Mouse (Mus musculus) thymus, postnatal 10 days (tissue): Measurements from ENCODE around the gene H3f3b.

Experiments used
- DNase-seq, 2 experiments: peaks; one replicate each; pipeline ENCODE4 v3.0.0; 2021; ENCODE audit warnings: low spot score in 2 of 2

H3f3b gene

DNA sequence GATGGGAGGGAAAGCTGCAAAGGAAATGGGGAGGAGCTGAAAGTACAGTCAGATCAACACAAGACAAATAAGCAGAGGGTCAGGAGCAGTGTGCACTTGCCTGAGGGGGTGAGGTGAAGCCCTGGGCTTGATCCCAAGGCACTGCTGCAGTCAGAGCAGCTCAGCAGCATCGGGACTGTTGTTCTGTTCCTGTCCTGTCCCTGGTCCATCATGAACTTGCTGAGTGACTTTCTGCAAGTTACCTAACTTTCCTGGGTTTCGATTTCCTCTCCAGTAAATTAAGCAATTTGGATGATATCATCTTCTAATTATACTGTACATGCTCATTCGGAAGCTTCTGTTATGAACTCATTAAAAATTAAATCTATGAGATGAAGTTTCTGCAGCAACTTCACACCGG lies at the start of gene H3f3b:
TSS of gene H3f3b (minus strand) at position 207 of the 400 bp plus-strand sequence.
- DNase-seq = no peak

GRCm38 (mm10) chr11:116076836-116077235 lies 49.1 kb upstream of the H3f3b start:
- peak; percentile 73 to 75 for DNase-seq

GRCm38 (mm10) chr11:116076266-116076540 lies 48.4 kb upstream of the H3f3b start:
- DNase-seq = peak in 1 of 2 experiments; percentile 26

- no peak for DNase-seq
Observed at GRCm38 (mm10) chr11:116075539-116076265, 47.9 kb upstream of the H3f3b start.

GRCm38 (mm10) chr11:116074436-116074991 lies 46.8 kb upstream of the H3f3b start:
- DNase-seq = no peak

DNA sequence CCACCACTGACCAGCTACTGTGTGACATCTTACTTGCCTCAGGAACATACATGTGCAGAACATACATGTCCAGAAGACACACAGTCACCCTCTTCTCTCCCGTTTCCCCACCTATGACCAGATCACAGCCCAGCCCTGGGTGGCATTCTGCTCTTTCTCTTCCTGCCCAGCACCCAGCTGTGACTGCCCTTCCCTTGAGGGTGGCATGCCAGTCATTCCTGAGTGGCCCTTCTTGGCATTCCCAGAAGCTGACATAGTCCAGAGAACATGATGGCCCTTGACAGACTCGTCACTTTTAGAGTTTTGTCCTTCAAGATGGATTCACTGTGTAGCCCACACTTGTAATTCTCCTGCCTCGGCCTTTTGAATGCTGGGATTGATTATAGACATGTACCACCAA lies 44.8 kb upstream of the H3f3b start:
- DNase-seq = no peak

DNA sequence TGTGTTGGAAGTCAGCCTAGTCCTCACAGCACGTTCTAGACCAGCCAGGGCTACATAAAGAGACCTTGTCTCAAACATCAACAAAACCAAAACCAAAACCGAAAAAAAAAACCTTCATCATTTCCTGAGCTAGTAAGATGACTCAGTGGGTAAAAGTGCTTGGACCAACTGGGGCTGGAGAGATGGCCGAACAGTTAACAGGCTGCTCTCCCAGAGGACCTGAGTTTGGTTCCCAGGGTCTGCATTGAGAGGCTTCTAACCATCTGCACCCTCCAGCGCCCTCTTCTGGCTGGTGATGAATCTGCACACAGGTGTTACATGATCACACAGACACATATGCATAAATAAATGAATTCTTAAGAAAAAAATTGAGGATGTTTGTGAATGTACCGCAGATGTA lies 43.7 kb upstream of the H3f3b start:
- peak in 1 of 2 experiments; percentile 62 for DNase-seq

- no peak for DNase-seq
Observed at GRCm38 (mm10) chr11:116065345-116065744, 37.6 kb upstream of the H3f3b start.

GRCm38 (mm10) chr11:116064187-116064867 lies 36.6 kb upstream of the H3f3b start:
- no peak for DNase-seq

GRCm38 (mm10) chr11:116063562-116063961 lies 35.8 kb upstream of the H3f3b start:
- no peak for DNase-seq

DNA sequence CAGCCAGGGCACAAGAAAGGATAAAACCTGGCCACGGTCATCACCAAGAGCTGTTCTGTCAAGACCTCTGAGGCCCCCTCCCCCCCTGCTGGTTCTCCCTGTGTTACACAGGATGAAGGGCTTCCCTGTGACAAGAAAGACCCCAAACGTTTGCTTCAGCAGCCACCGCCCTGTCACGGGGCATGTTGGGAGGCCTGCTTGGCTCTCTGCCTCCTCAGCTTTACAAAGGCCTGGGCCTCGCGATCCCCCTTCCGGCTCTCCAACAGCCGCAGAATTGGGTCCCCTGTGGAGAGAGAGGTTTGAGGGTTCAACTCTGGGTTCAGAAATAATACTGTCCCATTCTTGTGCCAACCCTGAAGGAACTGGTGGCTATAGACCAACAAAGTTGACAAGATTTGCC lies 34.8 kb upstream of the H3f3b start:
- no peak for DNase-seq

DNA sequence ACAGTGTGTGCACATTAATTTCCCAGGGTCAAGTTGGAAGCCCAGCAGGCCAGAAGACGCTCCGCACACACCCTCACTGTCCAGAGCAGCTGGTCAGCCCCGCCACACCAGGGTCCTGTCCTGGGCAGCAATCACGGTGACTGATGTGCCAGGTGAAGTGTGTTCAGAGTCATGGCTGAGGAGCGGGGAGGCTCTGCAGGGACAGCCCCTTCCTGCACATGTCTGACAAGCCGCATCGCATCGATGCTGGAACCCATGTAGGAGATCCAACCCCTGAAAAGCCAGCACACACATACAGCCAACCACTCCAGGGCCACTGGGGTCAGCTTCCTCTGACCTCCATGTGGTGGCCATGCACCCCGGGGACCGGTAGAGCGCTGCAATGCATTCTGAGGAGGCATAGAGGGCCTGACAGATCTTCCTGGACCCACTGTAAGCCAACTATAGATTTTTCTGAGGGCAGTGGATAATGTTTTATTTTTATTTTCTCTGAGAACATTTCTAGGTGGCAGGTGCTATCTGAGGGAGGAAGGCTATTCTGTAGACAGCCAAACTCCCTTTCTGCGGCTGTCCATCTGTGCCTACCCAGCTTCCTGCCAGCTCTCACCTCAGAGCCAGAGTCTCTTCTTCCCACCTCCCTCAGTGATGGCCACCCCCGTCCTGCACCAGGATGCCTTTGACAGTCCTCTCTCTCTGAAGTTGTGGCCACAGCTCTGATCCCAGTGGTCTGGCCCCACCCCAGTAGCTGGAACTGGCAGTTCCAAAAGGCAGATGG lies 34.1 kb upstream of the H3f3b start:
- DNase-seq = no peak

GRCm38 (mm10) chr11:116060596-116060995 lies 32.8 kb upstream of the H3f3b start:
- DNase-seq = no peak

- DNase-seq = no peak
Observed at GRCm38 (mm10) chr11:116059691-116060025, 31.9 kb upstream of the H3f3b start.

- DNase-seq = no peak
Observed at GRCm38 (mm10) chr11:116058868-116059690, 31.3 kb upstream of the H3f3b start.

GRCm38 (mm10) chr11:116058022-116058614 lies 30.4 kb upstream of the H3f3b start:
- DNase-seq = no peak

GRCm38 (mm10) chr11:116057237-116057881 lies 29.6 kb upstream of the H3f3b start:
- no peak for DNase-seq

DNA sequence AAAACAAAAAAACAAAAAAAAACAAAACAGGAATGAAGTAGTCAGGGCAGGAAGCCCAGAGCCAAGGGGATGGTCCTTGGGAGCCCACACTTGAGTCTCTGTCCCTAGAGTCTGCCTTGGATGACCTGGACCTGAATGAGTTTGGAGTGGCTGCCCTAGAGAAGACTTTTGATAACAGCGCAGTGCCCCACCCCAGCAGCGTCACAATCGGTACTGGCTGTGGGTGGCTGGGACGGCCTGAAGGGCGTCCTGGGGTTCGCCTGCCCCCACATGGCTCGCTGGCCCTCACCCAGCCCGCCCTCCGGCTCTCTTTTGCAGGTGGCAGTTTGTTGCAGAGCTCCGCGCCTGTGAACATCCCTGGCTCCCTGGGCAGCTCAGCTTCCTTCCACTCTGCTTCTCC lies 28.1 kb upstream of the H3f3b start:
- no peak for DNase-seq

GRCm38 (mm10) chr11:116053510-116054229 lies 25.9 kb upstream of the H3f3b start:
- DNase-seq = no peak

GRCm38 (mm10) chr11:116050196-116050595 lies 22.4 kb upstream of the H3f3b start:
- DNase-seq = no peak
